Mouse (Mus musculus) MEL (cell line): ENCODE results near the gene Kif26b. TPM values are rescaled to one million over a fixed set of nuclear protein-coding genes. Genes with fewer than 3 reads are reported as not detected.

Experiments
- DNase-seq: peaks from one replicate; pipeline ENCODE4 v3.0.0; 2011; ENCODE audit warnings: low read depth, low spot score
- H3K27ac ChIP-seq: 2 replicates; pipeline ENCODE4 v1.5.1; 2012; ENCODE audit warnings: low read depth, mild to moderate bottlenecking, control low read depth, low read length, moderate library complexity; ENCODE audit not compliant: control insufficient read depth
- H3K27me3 ChIP-seq, 2 experiments: fragments of 150-350 bp in 1 of 2; sonication (generic) in 1 of 2; 2 replicates each; pipeline ENCODE4 v1.6.1; 2012; ENCODE audit warnings: low read length in 2 of 2, mild to moderate bottlenecking in 2 of 2, improper control_type of control experiment in 1 of 2, moderate library complexity in 1 of 2; ENCODE audit not compliant: insufficient read depth in 2 of 2, control insufficient read depth in 1 of 2
- H3K36me3 ChIP-seq, 2 experiments: 2 replicates each; pipeline ENCODE4 v1.6.1; 2012 to 2014; ENCODE audit warnings: low read length in 2 of 2, improper control_type of control experiment in 1 of 2, inconsistent platforms in 1 of 2, mild to moderate bottlenecking in 1 of 2; ENCODE audit not compliant: insufficient read depth in 2 of 2, control insufficient read depth in 1 of 2
- H3K4me1 ChIP-seq, 2 experiments: fragments of 150-350 bp in 1 of 2; sonication (generic) in 1 of 2; 2 replicates each; pipeline ENCODE4 v1.6.1; 2012; ENCODE audit warnings: low read length in 2 of 2, improper control_type of control experiment in 1 of 2, mild to moderate bottlenecking in 1 of 2; ENCODE audit not compliant: insufficient read depth in 2 of 2, control insufficient read depth in 1 of 2
- H3K4me3 ChIP-seq, 2 experiments: fragments of 150-350 bp in 1 of 2; sonication (generic) in 1 of 2; 2 replicates each; pipeline ENCODE4 v1.5.1; 2012; ENCODE audit warnings: low read depth in 2 of 2, low read length in 2 of 2, mild to moderate bottlenecking in 2 of 2, moderate library complexity in 2 of 2, control low read depth in 1 of 2, improper control_type of control experiment in 1 of 2; ENCODE audit not compliant: control insufficient read depth in 1 of 2, insufficient read depth in 1 of 2
- H3K79me2 ChIP-seq: 2 replicates; pipeline ENCODE4 v1.6.1; 2012; ENCODE audit warnings: mild to moderate bottlenecking, low read length, moderate library complexity; ENCODE audit not compliant: control insufficient read depth, poor library complexity, insufficient read depth
- H3K9ac ChIP-seq: 2 replicates; pipeline ENCODE4 v1.6.1; 2012; ENCODE audit warnings: low read depth, mild to moderate bottlenecking, control low read depth, low read length, moderate library complexity; ENCODE audit not compliant: control insufficient read depth, poor library complexity, severe bottlenecking
- H3K9me3 ChIP-seq: fragments of 150-350 bp; sonication (generic); replicated peaks from 2 replicates; pipeline ENCODE4 v1.6.1; 2012; ENCODE audit warnings: mild to moderate bottlenecking, low read length, improper control_type of control experiment, moderate library complexity; ENCODE audit not compliant: insufficient read depth
- BHLHE40 ChIP-seq: IDR thresholded peaks from 2 replicates; pipeline ENCODE4 v1.6.1; 2012; ENCODE audit warnings: low read depth, mild to moderate bottlenecking, inconsistent platforms, low read length, improper control_type of control experiment, borderline replicate concordance
- CHD1 ChIP-seq: IDR thresholded peaks from 2 replicates; pipeline ENCODE4 v1.6.1; 2012; ENCODE audit warnings: low read depth, mild to moderate bottlenecking, inconsistent platforms, low read length, improper control_type of control experiment
- ELF1 ChIP-seq: IDR thresholded peaks from 2 replicates; pipeline ENCODE4 v1.6.1; 2014; ENCODE audit warnings: low read depth, mild to moderate bottlenecking, inconsistent platforms, low read length, improper control_type of control experiment, moderate library complexity
- HCFC1 ChIP-seq: IDR thresholded peaks from 2 replicates; pipeline ENCODE4 v1.6.1; 2012; ENCODE audit warnings: low read depth, mild to moderate bottlenecking, inconsistent platforms, low read length, improper control_type of control experiment, moderate library complexity
- KAT2A ChIP-seq: conservative IDR thresholded peaks from 2 replicates; pipeline ENCODE4 v1.6.1; 2012; ENCODE audit warnings: low read depth, low read length, improper control_type of control experiment, inconsistent platforms
- MAZ ChIP-seq: IDR thresholded peaks from 2 replicates; pipeline ENCODE4 v1.6.1; 2012; ENCODE audit warnings: low read depth, mild to moderate bottlenecking, inconsistent platforms, low read length, improper control_type of control experiment
- MEF2A ChIP-seq: IDR thresholded peaks from 2 replicates; pipeline ENCODE4 v1.6.1; 2014; ENCODE audit warnings: low read depth, mild to moderate bottlenecking, inconsistent platforms, low read length, improper control_type of control experiment; ENCODE audit not compliant: poor library complexity, insufficient replicate concordance, severe bottlenecking; ENCODE audit errors: extremely low read depth
- MXI1 ChIP-seq: IDR thresholded peaks from 2 replicates; pipeline ENCODE4 v1.6.1; 2011; ENCODE audit warnings: mild to moderate bottlenecking, low read depth, low read length, improper control_type of control experiment
- MYB ChIP-seq: IDR thresholded peaks from 2 replicates; pipeline ENCODE4 v1.6.1; 2011; ENCODE audit warnings: mild to moderate bottlenecking, low read depth, low read length, improper control_type of control experiment
- MYC ChIP-seq: IDR thresholded peaks from 2 replicates; pipeline ENCODE4 v1.6.1; 2011; ENCODE audit warnings: low read depth, mild to moderate bottlenecking, low read length, improper control_type of control experiment, moderate library complexity
- NELFE ChIP-seq: IDR thresholded peaks from 2 replicates; pipeline ENCODE4 v1.6.1; 2011; ENCODE audit warnings: low read depth, low read length, improper control_type of control experiment
- POLR2A ChIP-seq, 2 experiments: IDR thresholded peaks; 2 replicates each; pipeline ENCODE4 v1.6.1; 2011 to 2012; ENCODE audit warnings: low read length in 2 of 2, mild to moderate bottlenecking in 2 of 2, control low read depth in 1 of 2, improper control_type of control experiment in 1 of 2, low read depth in 1 of 2, moderate library complexity in 1 of 2; ENCODE audit not compliant: control insufficient read depth in 1 of 2, insufficient read depth in 1 of 2, poor library complexity in 1 of 2
- POLR2AphosphoS2 ChIP-seq: IDR thresholded peaks from 2 replicates; pipeline ENCODE4 v1.6.1; 2011; ENCODE audit warnings: low read length, improper control_type of control experiment
- USF1 ChIP-seq: IDR thresholded peaks from 2 replicates; pipeline ENCODE4 v1.6.1; 2014; ENCODE audit warnings: low read depth, mild to moderate bottlenecking, inconsistent platforms, low read length, improper control_type of control experiment, moderate library complexity
- ZKSCAN1 ChIP-seq: IDR thresholded peaks from 2 replicates; pipeline ENCODE4 v1.6.1; 2012; ENCODE audit warnings: low read depth, mild to moderate bottlenecking, inconsistent platforms, low read length, improper control_type of control experiment, moderate library complexity
- ZMIZ1 ChIP-seq: IDR thresholded peaks from 2 replicates; pipeline ENCODE4 v1.6.1; 2012; ENCODE audit warnings: low read depth, mild to moderate bottlenecking, inconsistent platforms, low read length, improper control_type of control experiment, moderate library complexity
- polyA plus RNA-seq, 2 experiments: library from polyadenylated mRNA; stranded (reverse) in 1 of 2; unstranded in 1 of 2; fragments of >175 nt in 1 of 2; fragments of >200 nt in 1 of 2; gene quantifications; 2 replicates each; pipeline versions ENCODE4 v1.2.1 to v1.2.4; 2012; ENCODE audit warnings: low replicate concordance in 2 of 2, low read depth in 1 of 2; ENCODE audit not compliant: insufficient read length in 2 of 2, insufficient read depth in 1 of 2, missing spikeins in 1 of 2
- total RNA-seq: library from RNA; depleted of rRNA; stranded (reverse); fragments of 300-350 nt; gene quantifications from 2 replicates; pipeline ENCODE4 v1.2.3, GENCODE M21; 2012

Gene Kif26b
- total and polyA plus RNA-seq, 3 experiments: 0.08 to 0.50 TPM; not detected in 1

GRCm38 (mm10) chr1:178799836-178800552 lies 271.1 kb downstream of the Kif26b start:
- no peaks in the 10 kb centered on the region for H3K79me2 ChIP-seq

GRCm38 (mm10) chr1:178803155-178803554 lies 274.2 kb downstream of the Kif26b start:
- Histone ChIP-seq H3K27ac (no peak overlapping the region), H3K9ac (no peak overlapping the region), H3K79me2 (no peaks in the 10 kb centered on the region), H3K4me1 (no peaks in the 10 kb centered on the region), H3K4me3 (no peak overlapping the region), H3K36me3 (no peaks in the 10 kb centered on the region), H3K27me3 (peaks cover 0 to 10% of the 10 kb centered on the region in 2 experiments; a peak in 3 of 4 replicates), H3K9me3 (no peaks in the 10 kb centered on the region)
- TF ChIP-seq HCFC1 (no peak), MEF2A (no peak)
- DNase-seq: no peak

More at GRCm38 (mm10) chr1:178799836-178800552, 271.1 kb downstream of the Kif26b start:
- no peak for DNase-seq
- H3K4me1 ChIP-seq: no peaks in the 10 kb centered on the region
- H3K9me3 ChIP-seq: no peaks in the 10 kb centered on the region
- no peak overlapping the region for H3K27ac ChIP-seq
- no peaks in the 10 kb centered on the region for H3K36me3 ChIP-seq
- no peak overlapping the region for H3K4me3 ChIP-seq
- H3K27me3 ChIP-seq: peaks cover 0 to 8% of the 10 kb centered on the region in 2 experiments; a peak in 3 of 4 replicates
- H3K9ac ChIP-seq: no peak overlapping the region
- 0 out of 2 replicates have a peak, but pooled peaks have one; percentile 17 for TF ChIP-seq USF1
- no peak for TF ChIP-seq MYB

DNA sequence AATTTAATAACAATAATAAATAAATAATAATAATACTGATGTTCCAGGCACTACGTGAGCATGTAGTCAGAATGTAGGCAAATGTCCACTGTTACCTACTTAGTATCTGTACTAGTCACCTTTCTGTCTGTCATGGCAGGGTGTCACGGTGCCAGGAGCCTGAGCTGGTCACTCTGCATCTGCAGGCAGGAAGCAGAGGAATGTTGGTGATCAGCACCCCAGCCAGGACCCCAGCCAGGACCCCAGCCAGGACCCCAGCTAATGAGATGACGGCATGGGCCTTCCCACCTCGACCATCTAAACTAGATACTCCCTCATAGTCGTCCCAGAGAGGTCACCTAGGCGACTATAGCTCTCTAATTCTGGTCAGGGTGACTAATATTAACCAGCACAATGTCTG lies 288.6 kb downstream of the Kif26b start:
- Histone ChIP-seq H3K4me3 (no peak overlapping the region), H3K9me3 (no peaks in the 10 kb centered on the region), H3K27me3 (no peaks in the 10 kb centered on the region), H3K36me3 (no peaks in the 10 kb centered on the region), H3K79me2 (no peaks in the 10 kb centered on the region), H3K4me1 (no peaks in the 10 kb centered on the region), H3K9ac (no peak overlapping the region), H3K27ac (no peak overlapping the region)
- DNase-seq: no peak
- TF ChIP-seq ZKSCAN1: no peak
- no peak for TF ChIP-seq MYB
- TF ChIP-seq KAT2A: no peak
- TF ChIP-seq USF1: no peak
- TF ChIP-seq POLR2A (IDR thresholded peaks at IDR 0.05; ENCODE audit: control insufficient read depth in 1 of 2, insufficient read depth in 1 of 2, low read depth in 1 of 2, low read length in 2 of 2, poor library complexity in 1 of 2): no peak
- TF ChIP-seq POLR2AphosphoS2: no peak
- no peak for TF ChIP-seq MEF2A
- TF ChIP-seq ZMIZ1: no peak
- no peak for TF ChIP-seq MXI1
- TF ChIP-seq MAZ: no peak
- no peak for TF ChIP-seq NELFE
- TF ChIP-seq BHLHE40: no peak
- TF ChIP-seq CHD1: no peak
- no peak for TF ChIP-seq MYC
- TF ChIP-seq ELF1: no peak
